Mouse (Mus musculus): ENCODE data around the gene Vapb.
"Not testable (repeated sequence)": the region's sequence is repeated elsewhere in the genome, so short reads cannot be mapped to it uniquely, and the experiment has no call there.

Vapb gene

GRCm38 (mm10) chr2:173737222-173737989 is at the start of gene Vapb:
Gene Vapb, plus strand, starts transcription at chr2:173737511.
- DNase-seq (ENCODE audit: extremely low read depth, low read depth, low spot score) = peak; percentile 49

- DNase-seq (ENCODE audit: extremely low read depth, low read depth, low spot score) = no peak
Observed at GRCm38 (mm10) chr2:173689835-173690234, 47.5 kb upstream of the Vapb start.

GRCm38 (mm10) chr2:173691748-173692147 is 45.6 kb upstream of the Vapb start:
- DNase-seq (ENCODE audit: extremely low read depth, low read depth, low spot score) = no peak

- DNase-seq (ENCODE audit: extremely low read depth, low read depth, low spot score) = no peak
Observed at GRCm38 (mm10) chr2:173692693-173693092, 44.6 kb upstream of the Vapb start.

- peak; percentile 4 for DNase-seq (ENCODE audit: extremely low read depth, low read depth, low spot score)
Observed at GRCm38 (mm10) chr2:173698850-173699249, 38.5 kb upstream of the Vapb start.

- no peak for DNase-seq (ENCODE audit: extremely low read depth, low read depth, low spot score)
Observed at GRCm38 (mm10) chr2:173702096-173702866, 35.0 kb upstream of the Vapb start.

- no peak for DNase-seq (ENCODE audit: extremely low read depth, low read depth, low spot score)
Observed at GRCm38 (mm10) chr2:173702867-173703237, 34.5 kb upstream of the Vapb start.

GRCm38 (mm10) chr2:173705827-173706551 is 31.3 kb upstream of the Vapb start:
- DNase-seq (ENCODE audit: extremely low read depth, low read depth, low spot score) = no peak

- DNase-seq (ENCODE audit: extremely low read depth, low read depth, low spot score) = not testable (repeated sequence)
Observed at GRCm38 (mm10) chr2:173707626-173708025, 29.7 kb upstream of the Vapb start.

- no peak for DNase-seq (ENCODE audit: extremely low read depth, low read depth, low spot score)
Observed at GRCm38 (mm10) chr2:173710193-173710592, 27.1 kb upstream of the Vapb start.

GRCm38 (mm10) chr2:173712656-173713055 is 24.7 kb upstream of the Vapb start:
- no peak for DNase-seq (ENCODE audit: extremely low read depth, low read depth, low spot score)

GRCm38 (mm10) chr2:173713241-173713640 is 24.1 kb upstream of the Vapb start:
- no peak for DNase-seq (ENCODE audit: extremely low read depth, low read depth, low spot score)

GRCm38 (mm10) chr2:173714620-173715218 is 22.6 kb upstream of the Vapb start:
- DNase-seq (ENCODE audit: extremely low read depth, low read depth, low spot score) = no peak

- DNase-seq (ENCODE audit: extremely low read depth, low read depth, low spot score) = no peak
Observed at GRCm38 (mm10) chr2:173716966-173717365, 20.3 kb upstream of the Vapb start.

- not testable (repeated sequence) for DNase-seq (ENCODE audit: extremely low read depth, low read depth, low spot score)
Observed at GRCm38 (mm10) chr2:173719115-173719514, 18.2 kb upstream of the Vapb start, which contains the start of gene 1700010B08Rik. Gene 1700010B08Rik, plus strand, starts transcription at chr2:173719415.

GRCm38 (mm10) chr2:173722251-173722857 is 15.0 kb upstream of the Vapb start:
- no peak for DNase-seq (ENCODE audit: extremely low read depth, low read depth, low spot score)

GRCm38 (mm10) chr2:173724382-173724781 is 12.9 kb upstream of the Vapb start:
- DNase-seq (ENCODE audit: extremely low read depth, low read depth, low spot score) = no peak

GRCm38 (mm10) chr2:173724940-173725807 is 12.1 kb upstream of the Vapb start:
- DNase-seq (ENCODE audit: extremely low read depth, low read depth, low spot score) = no peak

- no peak for DNase-seq (ENCODE audit: extremely low read depth, low read depth, low spot score)
Observed at GRCm38 (mm10) chr2:173725819-173726218, 11.5 kb upstream of the Vapb start.
